Mouse (Mus musculus) small intestine, adult 2 months (tissue): Measurements from ENCODE around the gene Usp44.

Source experiments
- CTCF ChIP-seq: fragments of 200-500 bp; IDR thresholded peaks from 2 replicates; pipeline ENCODE4 v1.5.1; 2012; ENCODE audit warnings: low read depth, mild to moderate bottlenecking, control low read depth, inconsistent platforms, low read length, moderate library complexity, mixed read lengths; ENCODE audit not compliant: insufficient replicate concordance, insufficient read length; ENCODE audit errors: extremely low read depth
- POLR2A ChIP-seq: fragments of 200-500 bp; IDR thresholded peaks from 2 replicates; pipeline ENCODE4 v1.6.1; 2012; ENCODE audit warnings: low read depth, mild to moderate bottlenecking, control low read depth, inconsistent platforms, low read length, moderate library complexity

DNA sequence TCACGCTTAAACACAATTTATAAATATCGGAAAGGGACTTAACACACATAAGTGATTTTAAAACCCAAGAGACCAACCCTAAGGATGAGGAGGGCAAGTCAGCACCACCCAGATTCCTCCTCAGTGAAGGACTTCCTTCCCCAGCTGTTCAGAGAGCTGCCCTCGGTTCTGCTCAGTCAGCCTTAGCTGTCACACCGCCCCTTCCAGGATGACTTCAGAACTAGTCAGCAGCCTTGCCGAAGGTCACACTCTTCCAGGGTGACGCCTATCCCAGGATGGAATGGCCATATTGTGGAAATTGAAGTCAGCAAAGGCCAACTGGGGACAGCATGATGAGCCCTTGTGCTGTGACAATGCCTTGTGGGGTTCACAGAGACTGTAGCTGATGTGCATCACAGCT lies 28.2 kb upstream of the Usp44 start:
- TF ChIP-seq CTCF (no peak), POLR2A (no peak)
